Mouse (Mus musculus) lung, embryonic 14.5 days (tissue): ENCODE measurements around the gene Ankrd11. TPM values are rescaled to one million over a fixed set of nuclear protein-coding genes. Genes with fewer than 3 reads are reported as not detected.

Source experiments
- ATAC-seq: fragments of 200-750 bp; cut with Nextera tagmentation; 2 replicates; pipeline ENCODE4 v1.8.0; 2017; ENCODE audit warnings: mild to moderate bottlenecking, moderate TSS enrichment, moderate library complexity; ENCODE audit not compliant: insufficient read depth
- DNase-seq: peaks from one replicate; pipeline ENCODE4 v3.0.0-alpha.2; 2015
- H3K27ac ChIP-seq: fragments of 300-500 bp; sonication (generic); 2 replicates; pipeline ENCODE4 v1.5.1; 2014; ENCODE audit warnings: low read depth, mild to moderate bottlenecking, moderate library complexity
- H3K27me3 ChIP-seq: fragments of 300-500 bp; sonication (generic); 2 replicates; pipeline ENCODE4 v1.6.1; 2014; ENCODE audit warnings: low read length, control low read depth; ENCODE audit not compliant: insufficient read depth
- H3K36me3 ChIP-seq: fragments of 300-500 bp; sonication (generic); 2 replicates; pipeline ENCODE4 v1.6.1; 2014; ENCODE audit warnings: control low read depth; ENCODE audit not compliant: insufficient read depth
- H3K4me1 ChIP-seq: fragments of 300-500 bp; sonication (generic); 2 replicates; pipeline ENCODE4 v1.6.1; 2014; ENCODE audit warnings: antibody characterized with exemption, control low read depth; ENCODE audit not compliant: insufficient read depth
- H3K4me2 ChIP-seq: fragments of 300-500 bp; sonication (generic); 2 replicates; pipeline ENCODE4 v1.6.1; 2014; ENCODE audit warnings: mild to moderate bottlenecking
- H3K4me3 ChIP-seq: fragments of 300-500 bp; sonication (generic); 2 replicates; pipeline ENCODE4 v1.5.1; 2014; ENCODE audit warnings: low read depth, low read length
- H3K9ac ChIP-seq: fragments of 300-500 bp; sonication (generic); 2 replicates; pipeline ENCODE4 v1.6.1; 2014
- H3K9me3 ChIP-seq: fragments of 300-500 bp; sonication (generic); 2 replicates; pipeline ENCODE4 v1.6.1; 2016; ENCODE audit warnings: low read depth, low read length, control low read depth
- CTCF ChIP-seq: IDR thresholded peaks from 2 replicates; pipeline ENCODE4 v1.5.1; 2016; ENCODE audit warnings: antibody characterized with exemption, low read depth
- WGBS: fragments of 180-500 bp; shearing (Covaris S2); extraction: QIAGEN DNeasy Blood & Tissue Kit; methylation state at CpG from one replicate; pipeline ENCODE4 v1.1.7; 2014; 5-methylcytosine and 5-hydroxymethylcytosine counted together
- polyA plus RNA-seq: library from polyadenylated mRNA; unstranded; fragments of >200 nt; fragmentation: Nextera tagmentation; extraction: Ambion mirVana; gene quantifications from 2 replicates; pipeline ENCODE4 v1.2.1, GENCODE M21; 2014

The Ankrd11 gene
- polyA plus RNA-seq, 1 experiment from 2014 or later: 94.6 TPM

- WGBS: under 1% methylated on average over 84 of the region's 84 CpGs
- Histone ChIP-seq H3K9ac (peak overlapping the region; percentile 93), H3K36me3 (peaks cover 23% of the 10 kb centered on the region), H3K4me1 (peaks cover 11% of the 10 kb centered on the region), H3K4me2 (peak overlapping the region; percentile 95), H3K27ac (peak overlapping the region; percentile 92), H3K4me3 (peak overlapping the region; percentile 94), H3K27me3 (no peaks in the 10 kb centered on the region), H3K9me3 (no peaks in the 10 kb centered on the region)
- DNase-seq (peak; percentile 99), ATAC-seq (peak; percentile 97)
- TF ChIP-seq CTCF: peak; percentile 59
Observed at GRCm38 (mm10) chr8:123065214-123066100, 23.4 kb upstream of the Ankrd11 start.

- peaks cover 18% of the 10 kb centered on the region for H3K36me3 ChIP-seq
- no peak for TF ChIP-seq CTCF
- peak overlapping the region; percentile 94 for H3K4me3 ChIP-seq
- peak overlapping the region; percentile 93 for H3K9ac ChIP-seq
- ATAC-seq: peak; percentile 2
- under 1% methylated on average over 14 of the region's 14 CpGs for WGBS
- peak overlapping the region; percentile 95 for H3K4me2 ChIP-seq
- no peaks in the 10 kb centered on the region for H3K9me3 ChIP-seq
- no peaks in the 10 kb centered on the region for H3K27me3 ChIP-seq
- peak overlapping the region; percentile 92 for H3K27ac ChIP-seq
- peak; percentile 50 for DNase-seq
- peaks cover 11% of the 10 kb centered on the region for H3K4me1 ChIP-seq
Observed at GRCm38 (mm10) chr8:123064809-123065213, 22.7 kb upstream of the Ankrd11 start.

- WGBS: 71% methylated on average over 4 of the region's 4 CpGs
- no peaks in the 10 kb centered on the region for H3K9me3 ChIP-seq
- DNase-seq (no peak), ATAC-seq (no peak)
- no peak for TF ChIP-seq CTCF
- peak overlapping the region; percentile 95; the same call in 1 of the 2 replicates for H3K4me2 ChIP-seq
- peak overlapping the region; percentile 93; the same call in 1 of the 2 replicates for H3K9ac ChIP-seq
- peaks cover 18% of the 10 kb centered on the region for H3K36me3 ChIP-seq
- peaks cover 11% of the 10 kb centered on the region for H3K4me1 ChIP-seq
- H3K27me3 ChIP-seq: no peaks in the 10 kb centered on the region
- H3K27ac ChIP-seq: no peak overlapping the region
- peak overlapping the region; percentile 94; the same call in 1 of the 2 replicates for H3K4me3 ChIP-seq
Observed at GRCm38 (mm10) chr8:123064072-123064471, 22.0 kb upstream of the Ankrd11 start.

- H3K4me3 ChIP-seq: no peak within 1 kb of the TSS
- H3K27me3 ChIP-seq: no peaks in the 10 kb centered on the region
- H3K9me3 ChIP-seq: no peaks in the 10 kb centered on the region
- H3K27ac ChIP-seq: no peak within 1 kb of the TSS
- no peak for TF ChIP-seq CTCF
- no peak within 1 kb of the TSS for H3K9ac ChIP-seq
- H3K4me2 ChIP-seq: no peak within 1 kb of the TSS
- DNase-seq (no peak), ATAC-seq (no peak)
- peaks cover 11% of the 10 kb centered on the region for H3K4me1 ChIP-seq
- peaks cover 10% of the 10 kb centered on the region for H3K36me3 ChIP-seq
- WGBS: 68% methylated on average over 7 of the region's 7 CpGs
Observed at GRCm38 (mm10) chr8:123062721-123063120, 20.6 kb upstream of the Ankrd11 start, which contains the start of gene Spg7. Spg7 (plus strand) TSS chr8:123062942.

- DNase-seq: no peak
Observed at GRCm38 (mm10) chr8:123051458-123051857, 9.4 kb upstream of the Ankrd11 start.

GRCm38 (mm10) chr8:123048402-123048801, 6.3 kb upstream of the Ankrd11 start:
- no peak overlapping the region for H3K27ac ChIP-seq
- no peak for TF ChIP-seq CTCF
- DNase-seq: no peak

More at GRCm38 (mm10) chr8:123051458-123051857, 9.4 kb upstream of the Ankrd11 start:
- no peak for TF ChIP-seq CTCF
- Histone ChIP-seq H3K27ac (no peak overlapping the region), H3K27me3 (no peaks in the 10 kb centered on the region), H3K4me2 (no peak overlapping the region), H3K9ac (no peak overlapping the region), H3K9me3 (no peaks in the 10 kb centered on the region), H3K36me3 (no peaks in the 10 kb centered on the region), H3K4me1 (no peaks in the 10 kb centered on the region), H3K4me3 (no peak overlapping the region)
- WGBS: 52% methylated on average over 5 of the region's 5 CpGs
- ATAC-seq: no peak

GRCm38 (mm10) chr8:123047827-123048226, 5.8 kb upstream of the Ankrd11 start:
- WGBS: 75% methylated on average over 7 of the region's 7 CpGs
- no peak overlapping the region for H3K27ac ChIP-seq

More at GRCm38 (mm10) chr8:123048402-123048801, 6.3 kb upstream of the Ankrd11 start:
- Histone ChIP-seq H3K9ac (no peak overlapping the region), H3K36me3 (no peaks in the 10 kb centered on the region), H3K4me1 (peaks cover 4% of the 10 kb centered on the region; the same call in 1 of the 2 replicates), H3K27me3 (no peaks in the 10 kb centered on the region), H3K9me3 (no peaks in the 10 kb centered on the region), H3K4me3 (no peak overlapping the region), H3K4me2 (no peak overlapping the region)
- WGBS: 87% methylated on average over 7 of the region's 7 CpGs
- ATAC-seq: no peak

More at GRCm38 (mm10) chr8:123047827-123048226, 5.8 kb upstream of the Ankrd11 start:
- Histone ChIP-seq H3K4me2 (no peak overlapping the region), H3K4me3 (no peak overlapping the region), H3K9ac (no peak overlapping the region), H3K36me3 (no peaks in the 10 kb centered on the region), H3K27me3 (no peaks in the 10 kb centered on the region), H3K9me3 (no peaks in the 10 kb centered on the region), H3K4me1 (peaks cover 4% of the 10 kb centered on the region; the same call in 1 of the 2 replicates)
- TF ChIP-seq CTCF: no peak
- ATAC-seq: no peak
- no peak for DNase-seq
